Comparison of ENCODE assay signal across 7 mouse cellular contexts in genomic region chr3:25143111-25143510, GRCm38 (mm10). TPM values are rescaled to one million over a fixed set of nuclear protein-coding genes. Genes with fewer than 3 reads are reported as not detected.
A peak's percentile ranks its signal among the peaks of the same experiment; 100 is the strongest.
DNase-seq lines count a peak whose midpoint lies in the region; ATAC-seq and TF ChIP-seq lines count a peak whose summit lies in the region.

No protein-coding gene starts in this region.

- no peaks in the 10 kb centered on the region for H3K36me3 ChIP-seq in lung, embryonic 14.5 days (ENCODE audit: insufficient read depth)
- no peaks in the 10 kb centered on the region for H3K36me3 ChIP-seq in forebrain, embryonic 13.5 days (ENCODE audit: poor library complexity, severe bottlenecking)
- no peaks in the 10 kb centered on the region for H3K36me3 ChIP-seq in limb, embryonic 12.5 days
- H3K36me3 ChIP-seq in stomach, embryonic 14.5 days (ENCODE audit: control insufficient read depth, insufficient read depth, low read length), result no peaks in the 10 kb centered on the region

- 40% methylated on average over 6 of the region's 6 CpGs for WGBS in lung, embryonic 14.5 days
- 45% methylated on average over 6 of the region's 6 CpGs for WGBS in lung, adult 2 months
- 54% methylated on average over 6 of the region's 6 CpGs for WGBS in forebrain, embryonic 13.5 days
- WGBS in limb, embryonic 12.5 days, result 54% methylated on average over 6 of the region's 6 CpGs
- WGBS in stomach, embryonic 14.5 days, result 39% methylated on average over 6 of the region's 6 CpGs

- H3K27ac ChIP-seq in lung, embryonic 14.5 days (ENCODE audit: low read depth), result peak overlapping the region; percentile 75; the same call in 1 of the 2 replicates
- peak overlapping the region; percentile 69; the same call in 1 of the 2 replicates for H3K27ac ChIP-seq in forebrain, embryonic 13.5 days
- H3K27ac ChIP-seq in limb, embryonic 12.5 days, result peak overlapping the region; percentile 95
- H3K27ac ChIP-seq in stomach, embryonic 14.5 days (ENCODE audit: low read length), result no peak overlapping the region

- peak overlapping the region; percentile 63 for H3K4me3 ChIP-seq in lung, embryonic 14.5 days (ENCODE audit: low read depth, low read length)
- H3K4me3 ChIP-seq in lung, adult 2 months (replicated peaks; ENCODE audit: extremely low read depth, low read depth, low read length), result no peak overlapping the region
- H3K4me3 ChIP-seq in forebrain, embryonic 13.5 days, result peak overlapping the region; percentile 68
- H3K4me3 ChIP-seq in limb, embryonic 12.5 days (replicated peaks), result peak overlapping the region; percentile 64
- H3K4me3 ChIP-seq in stomach, embryonic 14.5 days (ENCODE audit: low read depth, low read length), result peak overlapping the region; percentile 63

- H3K4me1 ChIP-seq in lung, embryonic 14.5 days (ENCODE audit: insufficient read depth), result no peaks in the 10 kb centered on the region
- H3K4me1 ChIP-seq in lung, adult 2 months (ENCODE audit: control insufficient read depth, insufficient read depth, low read length), result no peaks in the 10 kb centered on the region
- H3K4me1 ChIP-seq in forebrain, embryonic 13.5 days, result peaks cover 15% of the 10 kb centered on the region
- H3K4me1 ChIP-seq in limb, embryonic 12.5 days (replicated peaks), result peaks cover 9% of the 10 kb centered on the region
- H3K4me1 ChIP-seq in stomach, embryonic 14.5 days (ENCODE audit: control insufficient read depth, insufficient read depth, low read length), result no peaks in the 10 kb centered on the region

- DNase-seq in lung, embryonic 14.5 days, result no peak
- DNase-seq in lung, adult 2 months, result no peak
- DNase-seq in spleen, postnatal 36 days (ENCODE audit: low spot score in 2 of 2), result no peak
- DNase-seq in gastrocnemius, postnatal 14 days, result no peak

- peak overlapping the region; percentile 76 for H3K9ac ChIP-seq in lung, embryonic 14.5 days
- peak overlapping the region; percentile 77 for H3K9ac ChIP-seq in forebrain, embryonic 13.5 days
- H3K9ac ChIP-seq in limb, embryonic 12.5 days (replicated peaks), result peak overlapping the region; percentile 85
- H3K9ac ChIP-seq in stomach, embryonic 14.5 days (replicated peaks; ENCODE audit: low read depth, low read length), result peak overlapping the region; percentile 77

- peak overlapping the region; percentile 70 for H3K4me2 ChIP-seq in lung, embryonic 14.5 days
- peak overlapping the region; percentile 72 for H3K4me2 ChIP-seq in forebrain, embryonic 13.5 days
- peak overlapping the region; percentile 66 for H3K4me2 ChIP-seq in limb, embryonic 12.5 days
- peak overlapping the region; percentile 67 for H3K4me2 ChIP-seq in stomach, embryonic 14.5 days (replicated peaks; ENCODE audit: low read depth, low read length)

- no peak for TF ChIP-seq POLR2A in lung, adult 2 months (IDR thresholded peaks at IDR 0.05; ENCODE audit: borderline replicate concordance, extremely low read depth, low read depth, low read length)

- no peak for ATAC-seq in lung, embryonic 14.5 days (ENCODE audit: insufficient read depth)
- ATAC-seq in forebrain, embryonic 13.5 days, result no peak
- ATAC-seq in limb, embryonic 12.5 days (ENCODE audit: insufficient number of reproducible peaks, insufficient read depth, low FRiP score, low TSS enrichment, low read depth), result no peak
- no peak for ATAC-seq in stomach, embryonic 14.5 days (ENCODE audit: insufficient number of reproducible peaks, insufficient read depth, low FRiP score, low read depth)

- intact Hi-C loops in gastrocnemius, postnatal 14 days (cut with DNase I; ENCODE audit: low total_unique reads), result no loop called here

- no peak for TF ChIP-seq CTCF in lung, embryonic 14.5 days (IDR thresholded peaks at IDR 0.05; ENCODE audit: low read depth)
- TF ChIP-seq CTCF in lung, adult 2 months (IDR thresholded peaks at IDR 0.05; ENCODE audit: insufficient read depth, low read length), result no peak

- no peaks in the 10 kb centered on the region for H3K27me3 ChIP-seq in lung, embryonic 14.5 days (ENCODE audit: insufficient read depth, low read length)
- H3K27me3 ChIP-seq in forebrain, embryonic 13.5 days, result no peaks in the 10 kb centered on the region
- no peaks in the 10 kb centered on the region for H3K27me3 ChIP-seq in limb, embryonic 12.5 days
- no peaks in the 10 kb centered on the region for H3K27me3 ChIP-seq in stomach, embryonic 14.5 days (ENCODE audit: control insufficient read depth, insufficient read depth, low read length)

- H3K9me3 ChIP-seq in lung, embryonic 14.5 days (ENCODE audit: low read depth, low read length), result no peaks in the 10 kb centered on the region
- H3K9me3 ChIP-seq in forebrain, embryonic 13.5 days (replicated peaks), result no peaks in the 10 kb centered on the region
- H3K9me3 ChIP-seq in limb, embryonic 12.5 days, result no peaks in the 10 kb centered on the region
- no peaks in the 10 kb centered on the region for H3K9me3 ChIP-seq in stomach, embryonic 14.5 days (ENCODE audit: control insufficient read depth, low read depth, low read length)

RNA-seq across cellular contexts. Expression of gene Naaladl2, which starts 0.9 kb away (rescaled TPM):
- polyA plus RNA-seq in lung, embryonic 14.5 days (2014; fragmentation: Nextera tagmentation; extraction: Ambion mirVana), result 1.8 and 1.9 TPM in 2 replicates
- 0.45 and 0.64 TPM in 2 replicates for polyA plus RNA-seq in lung, adult 2 months (2012; rRNA removed)
- polyA plus RNA-seq in forebrain, embryonic 13.5 days (2015; fragmentation: Nextera tagmentation; extraction: Ambion mirVana), result 0.31 and 0.33 TPM in 2 replicates
- polyA plus RNA-seq in limb, embryonic 12.5 days (2016; fragmentation: Nextera tagmentation; extraction: Ambion mirVana), result 0.99 and 1.1 TPM in 2 replicates
- 6.4 and 7.8 TPM in 2 replicates for polyA plus RNA-seq in stomach, embryonic 14.5 days (2014; fragmentation: Nextera tagmentation; extraction: Ambion mirVana)
- total RNA-seq in gastrocnemius, postnatal 14 days (2021), result 1 to 10 TPM; 1.5 to 1.7 TPM
